Mouse (Mus musculus): ENCODE measurements around the gene Serbp1.

- TF ChIP-seq CTCF (IDR thresholded peaks at IDR 0.05; ENCODE audit: low read depth) (no peak), EP300 (optimal IDR thresholded peaks at IDR 0.05) (no peak)
These were observed 13.1 kb downstream of the Serbp1 start for GRCm38 (mm10) chr6:67251095-67251494.
